Mouse (Mus musculus) kidney, postnatal 25 days (tissue): ENCODE results near the gene Mafg.
A peak's percentile ranks its signal among the peaks of the same experiment; 100 is the strongest.

ENCODE experiments used
- DNase-seq, 2 experiments: peaks; one replicate each; pipeline ENCODE4 v3.0.0; 2021; ENCODE audit warnings: mixed read lengths in 2 of 2

Mafg gene

DNA sequence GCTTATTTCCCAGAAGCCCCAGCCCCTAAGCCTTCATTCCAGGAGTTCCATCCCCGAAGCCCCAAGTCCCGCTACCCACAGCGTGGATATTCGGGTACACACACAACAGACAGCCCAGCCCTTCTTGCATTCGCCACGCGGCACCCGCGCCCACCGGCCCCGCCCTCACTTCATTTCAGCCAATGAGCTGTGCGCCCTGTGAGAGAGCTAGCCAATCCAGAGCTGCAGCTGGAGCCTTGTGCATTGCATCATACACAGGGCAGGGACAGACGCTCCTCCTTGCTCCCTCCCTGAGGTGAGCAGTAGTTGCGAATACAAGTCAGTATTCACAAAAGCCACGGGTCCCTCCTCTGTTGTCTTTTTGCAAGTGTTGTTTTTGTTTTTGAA is 10.2 kb upstream of the Mafg start, which contains the start of gene Pycr1:
Gene Pycr1, minus strand, starts transcription at position 169 of the 387 bp plus-strand sequence.
- peak; percentile 95 to 96 for DNase-seq

DNA sequence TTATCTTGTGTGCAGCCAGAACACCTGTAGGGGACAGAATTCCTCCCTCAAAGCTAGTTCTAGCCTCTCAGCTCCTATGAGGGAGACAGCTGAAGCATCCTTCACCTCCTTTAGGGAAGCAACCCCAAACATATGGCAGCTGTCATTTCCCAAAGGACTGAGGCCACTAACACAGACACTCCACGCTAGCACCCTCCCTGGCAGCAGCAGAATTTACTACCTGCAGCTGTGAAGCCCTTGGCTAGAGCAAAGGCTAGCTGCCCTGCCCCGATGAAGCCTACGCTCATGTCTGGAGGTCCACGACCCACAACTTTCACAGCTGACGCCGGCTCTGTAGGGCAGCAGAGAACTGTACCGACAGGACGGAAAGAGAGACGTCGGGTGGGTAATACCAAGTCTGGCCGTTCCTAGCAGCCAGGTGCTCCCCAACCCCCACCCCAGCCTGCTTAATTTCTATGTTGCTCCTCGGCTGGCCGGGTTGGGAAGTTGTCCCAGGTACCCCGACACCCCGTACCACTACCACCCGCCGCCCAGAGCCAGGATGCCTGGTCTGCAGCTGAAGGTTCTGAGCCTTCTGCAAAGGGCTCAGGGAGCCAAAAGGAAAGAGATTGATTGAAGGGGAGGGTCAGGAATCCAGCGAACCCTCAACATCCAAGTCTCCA is 9.7 kb upstream of the Mafg start:
- DNase-seq: peak in 1 of 2 experiments; percentile 44

DNA sequence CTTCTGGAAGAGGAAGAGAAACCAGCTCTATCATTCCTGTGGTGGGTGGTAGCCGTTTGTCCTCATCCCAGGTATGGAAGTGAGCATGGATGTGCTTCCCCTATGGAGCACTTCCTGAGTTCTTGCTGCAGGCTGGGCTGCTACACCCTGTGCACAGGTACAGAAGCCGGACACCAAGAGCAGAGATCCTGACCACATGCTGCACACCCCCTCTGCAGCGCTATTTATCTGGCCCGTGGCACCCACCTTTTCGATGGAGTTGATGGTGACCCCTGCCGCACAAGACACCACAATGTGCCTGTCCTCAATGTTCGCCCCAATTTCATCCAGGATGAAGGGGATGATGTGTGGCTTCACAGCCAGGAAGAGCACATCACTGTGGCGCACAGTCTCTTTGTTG is 8.5 kb upstream of the Mafg start:
- no peak for DNase-seq

DNA sequence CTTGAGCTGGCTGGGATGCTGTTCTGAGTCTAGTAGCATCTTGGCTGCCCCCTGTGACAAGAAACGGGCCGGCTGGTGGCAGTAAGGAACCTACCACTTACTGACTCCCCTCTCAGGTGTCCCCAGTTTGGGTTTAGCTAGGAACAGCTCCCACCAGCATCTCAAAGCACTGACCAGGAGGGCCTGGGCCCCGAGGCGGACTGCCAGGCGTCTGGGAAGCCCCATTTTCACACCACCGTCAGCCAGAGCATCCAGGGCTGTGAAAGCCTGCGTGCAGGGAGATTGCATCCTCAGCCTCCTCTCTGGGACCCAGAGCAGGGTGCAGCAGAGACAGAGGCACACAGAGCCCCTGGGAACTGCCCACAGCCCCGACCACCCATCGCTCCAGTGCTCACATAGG is 7.9 kb upstream of the Mafg start:
- DNase-seq: peak in 1 of 2 experiments; percentile 27

DNA sequence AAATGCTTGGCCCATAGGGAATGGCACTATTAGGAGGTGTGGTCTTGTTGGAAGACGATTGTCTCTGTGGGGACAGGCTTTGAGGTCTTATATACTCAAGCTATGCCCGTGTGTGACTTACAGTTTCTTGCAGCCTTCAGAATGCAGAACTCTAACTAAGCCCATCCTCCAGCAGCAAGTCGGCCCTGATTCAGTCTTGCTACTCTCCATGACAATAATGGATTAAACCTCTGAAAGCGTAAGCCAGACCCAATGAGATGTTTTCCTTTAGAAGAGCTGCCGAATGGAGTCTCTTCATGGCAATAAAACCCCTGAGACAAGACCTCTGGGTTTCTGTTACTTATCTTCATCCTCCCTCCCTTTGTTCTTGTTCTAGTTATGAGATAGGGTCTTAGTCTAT is 1.4 kb upstream of the Mafg start:
- no peak for DNase-seq

DNA sequence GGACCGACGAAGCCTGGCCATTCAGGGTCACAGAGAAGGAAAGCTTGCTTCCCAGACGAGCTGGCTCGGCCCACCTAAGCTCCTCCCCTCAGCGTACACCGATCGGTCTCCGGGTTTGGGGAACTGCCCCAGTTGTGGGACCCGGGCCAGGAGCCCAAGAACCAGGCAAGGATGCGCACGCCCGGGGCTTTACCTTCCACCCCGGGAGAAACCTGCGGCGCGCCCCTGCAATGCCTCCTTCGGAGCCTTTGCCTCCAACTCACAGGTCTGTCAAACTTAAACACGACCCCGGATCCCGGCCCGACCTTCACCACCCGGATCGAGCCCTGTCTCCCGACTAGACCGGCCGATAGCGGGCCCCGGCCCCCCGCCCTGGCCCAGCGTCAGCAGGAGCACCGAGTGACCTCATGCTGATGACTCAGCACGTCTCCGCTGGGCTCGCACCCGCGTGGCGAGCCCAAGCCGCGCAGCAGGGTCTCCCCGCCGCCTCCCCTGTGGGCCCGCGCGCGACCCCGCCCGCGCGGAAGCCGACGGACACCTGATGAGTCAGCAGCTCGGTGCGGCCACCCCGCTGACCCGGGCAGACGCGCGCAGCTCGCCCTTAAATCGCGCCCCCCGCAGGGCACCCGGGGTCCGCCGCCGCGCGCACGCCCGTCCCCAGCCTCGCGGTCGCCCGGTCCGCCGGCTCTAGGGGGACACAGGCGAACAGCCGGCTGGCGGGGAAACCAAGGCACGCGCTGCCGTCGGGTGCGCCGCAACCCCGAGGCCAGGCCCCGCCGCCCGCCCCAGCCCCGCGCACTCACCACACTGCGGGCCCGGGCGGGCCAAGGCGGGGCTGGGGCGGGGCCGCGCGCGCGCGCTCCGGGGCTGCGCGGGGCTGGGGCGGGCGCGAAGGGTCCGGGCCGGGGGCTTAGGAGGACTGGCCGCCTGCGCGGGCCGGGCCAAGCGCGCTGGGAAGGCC is 561 bp downstream of the Mafg start:
- peak; percentile 87 to 94 for DNase-seq

DNA sequence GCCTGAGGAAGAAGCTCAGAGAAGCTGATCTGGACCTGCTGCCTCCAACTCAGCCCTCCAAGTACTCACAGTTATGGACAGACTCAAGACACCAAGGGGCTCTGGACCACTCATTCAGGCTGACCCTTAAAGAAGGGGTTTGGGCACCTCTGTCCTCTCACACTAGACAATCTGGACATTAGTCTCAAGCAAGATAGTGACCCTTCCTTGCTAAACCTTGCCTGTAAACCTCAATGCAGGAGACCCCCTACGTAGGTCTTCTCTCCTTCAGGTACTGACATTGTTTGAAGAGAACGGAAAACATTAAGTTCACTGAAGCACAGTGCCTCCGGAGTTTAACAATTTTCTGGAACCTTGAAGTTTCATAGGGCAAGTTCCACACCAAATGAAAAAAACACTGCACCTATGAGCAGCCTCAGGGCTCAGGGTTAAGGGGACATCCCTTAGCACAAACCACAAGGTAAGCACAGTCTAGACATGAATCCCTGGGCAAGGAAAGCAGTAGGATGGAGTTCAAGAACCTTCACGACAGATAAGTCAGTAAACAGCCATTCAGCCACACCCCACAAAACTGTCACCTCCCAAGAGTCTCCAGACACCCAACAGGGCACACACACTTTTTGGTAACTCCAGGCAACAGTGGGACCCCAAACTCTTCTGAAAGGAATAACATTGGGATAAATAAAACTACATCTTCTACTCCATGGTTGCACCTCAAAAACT is 1.5 kb downstream of the Mafg start:
- peak in 1 of 2 experiments; percentile 48 for DNase-seq

DNA sequence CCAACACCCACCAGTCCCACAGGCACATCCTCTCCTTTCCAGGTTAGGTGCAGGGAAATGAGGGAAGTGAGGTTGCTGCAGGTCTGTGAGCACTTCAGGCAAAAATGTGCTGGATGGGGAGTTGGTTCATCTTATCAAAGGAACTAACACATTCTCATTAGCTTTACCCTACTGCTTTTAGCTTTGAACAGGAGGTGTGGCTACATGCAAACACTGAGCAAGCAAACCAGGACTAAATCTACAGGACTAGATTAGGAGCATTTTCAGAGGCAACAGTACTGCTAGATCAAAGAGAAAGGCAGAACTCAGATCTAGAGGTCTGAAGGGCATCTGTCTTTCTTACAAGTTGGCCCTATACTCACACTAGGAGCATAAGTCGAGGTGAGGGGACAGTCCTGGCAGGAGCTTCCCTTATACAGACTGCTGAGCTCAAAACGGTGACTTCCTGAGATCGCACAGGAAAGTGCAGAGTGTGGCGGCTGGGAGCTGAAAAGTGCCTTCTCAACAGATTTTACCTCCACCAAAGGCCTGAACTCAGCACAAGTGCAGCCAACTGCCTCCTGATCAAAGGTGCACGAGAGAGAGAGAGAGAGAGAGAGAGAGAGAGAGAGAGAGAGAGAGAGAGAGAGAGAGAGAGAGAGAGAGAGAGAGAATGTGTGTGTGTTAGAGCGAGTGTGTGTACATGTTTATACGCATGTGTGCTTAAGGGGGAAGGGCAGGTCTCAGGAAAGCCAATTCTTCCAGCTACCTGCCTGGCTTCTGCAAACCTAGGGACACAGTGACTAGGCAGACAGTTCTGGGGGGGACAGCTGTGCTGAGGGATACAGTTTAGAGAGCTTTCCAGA is 2.3 kb downstream of the Mafg start:
- DNase-seq: peak; percentile 65 to 90

DNA sequence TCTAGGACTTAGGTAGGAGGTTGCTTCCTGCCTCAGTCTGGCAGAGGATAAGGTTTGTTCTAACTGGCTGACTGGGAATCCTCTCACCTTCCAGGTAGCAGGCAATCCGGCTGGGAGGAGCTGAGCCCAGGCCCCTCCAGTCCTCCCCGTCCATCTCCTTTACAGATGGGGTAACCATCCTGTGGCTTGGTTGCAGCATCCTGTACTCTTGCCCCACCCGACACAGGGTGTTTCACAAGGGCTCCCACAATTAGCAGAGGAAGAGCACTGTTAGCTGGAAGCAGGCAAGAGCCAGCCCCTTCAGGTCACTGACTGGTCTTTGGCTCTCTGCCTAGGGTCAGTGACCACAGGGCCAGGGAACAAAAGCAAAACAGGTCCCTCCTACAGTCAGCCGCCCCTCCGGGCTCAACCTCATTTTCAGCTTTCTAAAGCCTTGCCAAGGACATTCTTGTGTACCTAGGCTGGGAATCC is 3.0 kb downstream of the Mafg start:
- peak; percentile 79 to 94 for DNase-seq

DNA sequence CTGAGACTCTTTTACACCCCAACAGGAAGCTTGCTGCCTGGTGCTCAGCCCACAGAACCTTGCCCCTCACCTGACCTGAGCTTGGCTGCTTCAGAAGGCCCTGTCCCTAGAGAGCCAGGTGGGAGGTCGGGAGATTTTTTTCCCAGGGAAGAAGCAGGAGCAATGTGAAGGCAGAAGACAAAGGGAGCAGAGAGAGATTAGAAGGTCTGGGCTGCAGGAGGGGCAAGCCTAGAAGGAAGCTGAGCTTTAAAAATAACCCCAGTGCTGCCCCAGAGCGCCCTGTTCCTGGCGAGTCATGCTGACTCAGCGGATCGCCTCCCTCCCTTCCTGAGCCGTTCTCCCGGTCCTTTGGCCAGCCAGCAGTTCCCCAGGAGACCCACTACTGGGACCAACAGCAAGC is 3.5 kb downstream of the Mafg start:
- peak; percentile 69 to 85 for DNase-seq

DNA sequence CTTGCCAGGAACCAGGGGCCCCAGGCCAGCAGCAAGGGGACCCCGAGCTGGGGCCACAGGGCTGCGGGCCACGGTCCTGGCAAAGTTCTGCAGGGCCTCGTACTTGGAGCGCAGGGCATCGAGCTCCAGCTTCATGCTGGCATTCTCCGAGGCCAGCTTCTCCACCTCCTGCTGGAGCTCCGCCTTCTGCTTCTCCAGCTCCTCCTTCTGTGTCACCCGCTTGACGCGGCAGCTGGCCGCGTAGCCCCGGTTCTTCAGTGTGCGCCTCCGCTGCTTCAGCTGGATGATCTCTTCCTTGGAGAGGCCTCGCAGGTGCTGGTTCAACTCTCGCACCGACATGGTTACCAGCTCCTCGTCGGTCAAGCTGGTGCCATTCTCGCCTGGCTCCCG is 4.1 kb downstream of the Mafg start:
- peak; percentile 66 to 86 for DNase-seq

DNA sequence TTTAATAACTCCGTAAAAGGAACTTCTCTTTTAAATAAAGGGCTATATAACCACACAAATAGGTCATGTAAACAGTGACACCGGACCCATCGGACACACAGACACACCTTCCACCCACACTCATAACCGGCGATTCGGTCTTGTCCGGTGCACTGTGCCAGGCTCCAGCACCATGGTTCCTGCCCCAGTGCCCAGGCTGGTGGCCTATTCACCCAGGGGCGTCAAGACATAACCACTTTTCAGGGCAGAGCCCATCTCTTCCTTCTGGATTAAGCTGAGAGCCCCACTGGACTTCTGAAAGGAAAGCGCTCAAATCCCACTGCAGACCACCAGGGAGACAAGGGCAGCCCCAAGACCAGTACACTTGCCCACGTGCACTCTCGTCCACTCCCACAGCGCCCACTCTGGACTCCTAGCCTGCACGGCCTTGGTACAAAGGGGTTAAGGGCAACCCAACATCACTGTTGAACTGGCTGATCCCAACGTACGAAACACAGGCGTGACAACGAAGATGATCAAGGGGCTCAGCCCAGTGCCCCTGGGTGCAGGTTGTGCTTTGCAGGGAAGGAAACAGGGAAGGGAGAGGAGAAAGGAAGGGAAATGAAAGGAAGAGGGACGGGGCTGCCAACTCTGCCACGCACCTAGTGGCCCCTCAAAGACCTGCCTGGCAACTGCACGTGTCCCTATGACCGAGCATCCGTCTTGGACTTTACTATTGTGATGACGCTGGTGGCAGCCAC is 4.6 kb downstream of the Mafg start:
- peak in 1 of 2 experiments; percentile 41 for DNase-seq

DNA sequence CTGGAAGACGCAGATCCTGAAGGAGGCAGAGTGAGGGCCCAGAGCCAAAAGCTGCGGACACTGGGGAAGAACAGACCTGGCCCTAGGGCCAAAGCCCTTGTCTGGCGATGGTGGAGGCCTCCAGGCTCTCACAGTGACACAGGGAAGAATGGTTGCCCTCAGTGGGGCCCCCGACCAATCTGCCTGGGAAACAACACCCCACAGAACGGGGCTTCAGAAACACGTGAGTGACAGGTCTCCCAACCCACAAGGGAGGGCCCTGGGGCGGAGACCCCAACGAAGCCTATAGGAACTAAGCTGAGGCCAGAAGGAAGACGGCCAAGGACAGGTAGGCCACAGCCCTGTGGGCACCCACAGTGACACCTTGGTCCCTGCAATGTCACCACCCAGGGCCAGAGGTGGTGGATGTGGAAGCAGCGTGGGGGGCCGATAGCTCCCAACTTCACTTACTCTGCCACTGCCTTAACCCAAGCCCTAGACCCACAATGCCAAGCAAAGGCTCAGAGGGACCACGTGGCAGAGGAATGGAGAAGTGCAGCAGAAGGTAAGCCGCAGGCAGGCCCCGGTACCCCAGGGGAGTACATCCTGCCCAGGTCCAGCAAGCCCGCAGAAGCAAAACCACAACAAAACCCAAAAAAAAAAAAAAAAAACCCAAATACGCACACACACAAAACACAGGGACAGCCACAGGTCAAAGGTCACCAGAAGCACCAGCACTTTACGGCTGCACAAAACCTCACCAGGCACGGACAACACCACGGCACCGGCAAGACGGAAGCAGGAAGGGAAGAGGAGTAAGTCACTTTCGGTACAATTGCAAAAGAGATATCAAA is 5.7 kb downstream of the Mafg start:
- DNase-seq: peak; percentile 40 to 68

DNA sequence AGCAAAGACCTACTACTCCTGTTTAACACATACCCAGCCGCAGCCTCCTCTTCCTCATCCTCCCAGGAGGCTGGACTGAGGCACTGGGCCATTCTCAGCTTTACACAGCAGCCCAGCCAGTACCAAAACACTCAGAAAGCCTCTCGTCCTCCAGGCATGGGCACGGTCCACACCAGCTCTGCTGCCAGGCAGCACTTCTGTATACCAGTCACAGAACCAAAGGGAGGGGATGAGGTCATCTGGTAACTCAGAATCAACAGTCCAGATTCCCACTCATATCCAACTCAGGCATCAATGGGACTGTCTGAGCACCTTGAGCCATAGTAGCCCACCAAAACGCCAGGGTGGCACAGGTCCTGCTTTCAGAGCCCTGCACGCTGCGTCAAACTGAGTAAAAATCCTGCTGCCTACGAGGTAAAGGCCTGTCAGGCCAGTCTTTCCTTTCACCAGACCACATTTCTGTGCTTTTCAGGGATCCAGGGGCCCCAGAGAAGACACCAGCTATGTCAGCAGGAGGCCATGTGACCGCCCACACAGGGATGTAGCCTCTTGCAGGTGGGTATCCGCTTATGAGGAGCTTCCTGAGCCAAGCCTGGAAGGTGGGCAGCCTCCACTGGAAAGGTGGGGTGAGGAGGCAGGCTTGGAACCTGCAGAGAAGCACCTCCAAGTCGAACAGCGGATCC is 6.5 kb downstream of the Mafg start:
- DNase-seq: no peak

DNA sequence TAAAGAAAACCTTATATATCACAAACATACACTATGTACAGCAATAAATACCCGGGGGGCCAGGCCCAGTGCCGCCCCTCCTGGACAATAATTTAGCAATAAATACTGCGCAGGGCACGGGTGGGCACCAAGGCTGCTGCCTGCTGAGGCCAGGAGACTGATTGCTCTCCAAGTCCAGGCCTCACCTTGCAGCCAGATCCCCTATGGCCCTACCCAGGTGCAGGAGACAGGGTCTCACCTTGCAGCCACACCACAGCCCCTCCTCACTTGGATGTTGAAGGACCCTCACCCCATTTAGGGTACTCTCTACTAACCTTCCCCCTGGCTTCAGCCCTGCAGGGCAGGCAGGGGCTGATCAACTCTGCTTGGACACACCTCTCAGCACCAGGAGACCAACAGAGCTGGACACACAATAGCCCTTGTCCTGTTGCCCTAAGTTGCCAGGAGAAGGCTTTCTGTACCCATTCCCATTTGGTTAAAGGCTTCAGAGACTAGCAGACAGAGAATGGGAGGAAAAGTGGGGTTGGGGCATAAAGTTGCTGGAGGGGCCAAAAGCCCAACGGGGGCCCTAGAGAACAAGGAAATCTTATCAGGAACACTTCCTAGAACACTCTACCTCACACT is 8.1 kb downstream of the Mafg start, which contains the start of gene Sirt7:
Gene Sirt7, minus strand, starts transcription at position 89 of the 624 bp plus-strand sequence.
- no peak for DNase-seq

DNA sequence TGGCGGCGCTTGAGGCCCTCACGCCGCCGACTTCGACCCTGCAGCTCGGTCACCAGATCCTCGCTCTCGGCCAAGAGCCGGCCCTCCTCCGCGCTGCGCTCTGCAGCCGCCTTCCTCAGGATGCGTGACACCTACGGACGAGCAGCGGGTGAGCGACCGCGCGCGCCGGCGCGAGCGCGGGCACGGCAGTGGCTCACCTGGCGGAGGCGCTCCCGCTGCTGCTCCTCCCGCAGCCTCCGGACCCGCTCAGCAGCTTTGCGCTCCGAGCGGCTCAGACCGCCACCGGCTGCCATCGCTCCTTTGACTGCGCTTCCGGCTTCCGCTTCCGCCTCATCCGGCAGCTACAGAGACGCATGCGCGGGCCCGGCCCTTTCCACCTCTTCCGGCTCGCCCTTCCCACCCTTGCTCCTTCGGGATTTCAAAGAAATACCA is 8.7 kb downstream of the Mafg start:
- peak; percentile 91 to 94 for DNase-seq

DNA sequence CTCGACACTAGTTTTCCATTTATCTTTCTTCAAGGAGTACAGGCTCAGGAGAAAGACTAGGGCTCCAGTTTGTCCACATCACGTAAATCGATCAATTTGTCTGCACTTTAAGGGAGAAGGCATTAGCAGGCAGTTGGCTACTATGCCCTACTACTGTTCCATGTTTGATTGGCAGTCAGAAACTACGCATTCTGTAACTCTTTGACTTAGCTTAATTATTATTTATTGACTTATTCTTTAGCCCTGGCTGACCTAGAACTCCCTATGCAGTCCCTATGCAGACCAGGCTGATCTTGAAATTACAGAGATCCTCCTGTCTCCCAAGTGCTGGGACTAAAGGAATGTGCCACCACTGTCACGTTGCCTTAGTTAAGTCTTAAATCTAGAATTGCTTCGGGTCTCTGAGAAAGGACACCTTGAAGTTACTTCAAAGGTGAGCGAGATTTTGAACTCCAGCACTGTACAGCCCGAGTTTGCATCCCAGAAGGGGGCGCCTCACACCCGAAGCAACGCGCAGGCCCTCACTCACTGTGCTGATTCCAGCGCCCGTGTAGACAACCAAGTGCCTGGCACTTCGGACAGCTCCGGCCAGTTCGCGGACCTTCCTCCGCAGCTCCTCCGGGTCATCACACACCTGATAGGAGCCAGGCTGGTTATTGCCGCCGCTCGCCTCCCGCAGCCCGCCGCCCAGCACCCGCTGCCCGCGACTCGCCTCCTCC is 9.3 kb downstream of the Mafg start:
- peak; percentile 86 for DNase-seq

DNA sequence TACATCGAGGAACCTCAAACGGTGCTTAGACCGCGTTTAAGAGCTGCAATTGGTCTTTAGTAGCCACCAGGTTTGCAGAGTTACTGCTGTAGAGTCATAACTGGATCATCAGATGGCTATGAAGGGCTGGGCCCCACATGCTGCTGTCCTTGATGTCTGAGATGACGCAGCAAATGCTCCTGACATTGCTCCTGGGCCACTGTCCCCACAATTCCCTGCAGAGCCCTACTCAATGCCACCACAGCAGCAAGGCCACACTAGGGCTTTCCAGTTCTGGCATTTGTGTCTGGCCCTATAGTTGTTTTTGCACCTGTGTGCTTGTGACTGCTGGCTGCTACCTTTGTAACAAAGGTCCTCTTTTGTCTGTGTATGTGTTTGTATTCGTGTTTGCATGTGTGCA is 10.6 kb downstream of the Mafg start:
- no peak for DNase-seq
